Mouse (Mus musculus): Measurements from ENCODE around the gene Ebf1.

DNA sequence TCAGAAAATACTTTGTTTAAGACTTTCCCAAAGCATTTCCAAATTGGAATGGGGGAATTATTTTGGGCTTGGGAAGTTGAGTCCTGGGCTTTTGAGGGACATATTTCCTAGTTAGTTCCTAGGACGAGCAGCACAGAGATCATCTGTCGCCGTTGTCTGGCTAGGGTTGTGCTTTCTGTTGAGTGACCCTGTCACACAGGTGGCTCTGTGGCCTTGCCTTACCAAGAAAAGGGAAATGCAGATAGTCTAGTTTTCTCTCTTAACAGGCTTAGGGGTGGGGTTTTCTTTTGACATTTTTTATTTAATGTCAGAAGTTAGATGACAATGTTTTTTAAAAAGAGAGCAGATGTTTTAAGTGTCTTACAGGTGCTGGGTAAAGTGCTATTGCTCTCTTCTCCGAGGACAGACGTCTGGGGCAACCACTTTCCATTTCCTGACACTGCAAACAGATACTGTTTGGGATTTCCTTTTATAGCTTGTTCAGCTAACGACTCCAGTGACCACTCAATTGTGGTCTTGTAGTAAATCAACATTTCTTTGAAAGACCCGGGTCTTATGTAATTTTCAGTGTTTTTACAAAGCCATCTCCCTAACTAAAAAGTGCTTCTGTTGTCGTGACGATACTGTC, 264.1 kb downstream of the Ebf1 start:
- TF ChIP-seq BHLHE40 (IDR thresholded peaks at IDR 0.05; ENCODE audit: borderline replicate concordance, low read depth, low read length) (no peak), CTCF (IDR thresholded peaks at IDR 0.05 in 2 of 3, conservative IDR thresholded peaks at IDR 0.05 in 1 of 3; ENCODE audit: control insufficient read depth in 1 of 3, insufficient read depth in 1 of 3, low read depth in 2 of 3, low read length in 3 of 3, poor library complexity in 1 of 3, severe bottlenecking in 1 of 3) (no peak), RAD21 (IDR thresholded peaks at IDR 0.05; ENCODE audit: low read depth, low read length) (no peak), TAL1 (IDR thresholded peaks at IDR 0.05; ENCODE audit: low read length) (no peak), MYB (IDR thresholded peaks at IDR 0.05; ENCODE audit: low read depth, low read length) (no peak), E2F4 (IDR thresholded peaks at IDR 0.05; ENCODE audit: borderline replicate concordance, low read depth, low read length) (no peak)

All from MEL (cell line).